In genomic region chr8:111343225-111343624, GRCm38 (mm10) we compare ENCODE assay signal across 8 mouse cellular contexts. TPM values are rescaled to one million over a fixed set of nuclear protein-coding genes. Genes with fewer than 3 reads are reported as not detected.
DNase-seq lines count a peak whose midpoint lies in the region; TF ChIP-seq lines count a peak whose summit lies in the region.
"Had no signal": no experiment of that assay in that cellular context is flagged by ENCODE, and none has a peak within 500 bp of the region (broad histone marks: within the 10 kb centered on the region; RNA-seq: fewer than 3 reads in every experiment).

No protein-coding gene starts in this region.

- H3K27ac ChIP-seq in CH12.LX (ENCODE audit: insufficient read depth, low read depth), result no peak overlapping the region
- H3K27ac ChIP-seq in cortical plate, adult 2 months (ENCODE audit: insufficient read depth, low read length), result no peak overlapping the region
- H3K27ac ChIP-seq in layer of hippocampus, adult 2 months, result no peak overlapping the region
- H3K27ac ChIP-seq in small intestine, adult 2 months (ENCODE audit: insufficient read depth, low read depth, low read length), result no peak overlapping the region
- H3K27ac ChIP-seq: macrophage had no signal

- peak; percentile 74 for DNase-seq in CH12.LX (ENCODE audit: extremely low read depth)
- DNase-seq in adipocyte (ENCODE audit: low spot score), result peak; percentile 93
- peak; percentile 58 to 74 for DNase-seq in heart, adult 9 months (ENCODE audit: low spot score in 2 of 2)
- peak; percentile 71 to 81 for DNase-seq in layer of hippocampus, adult 2 months (ENCODE audit: low spot score in 2 of 2)
- peak; percentile 83 for DNase-seq in lung, postnatal 25 days (ENCODE audit: low spot score)

- no peak for TF ChIP-seq POLR2A in CH12.LX (IDR thresholded peaks at IDR 0.05; ENCODE audit: low read depth, low read length)
- no peak for TF ChIP-seq POLR2A in cortical plate, adult 2 months (IDR thresholded peaks at IDR 0.05; ENCODE audit: extremely low read depth, insufficient read depth, low read length)
- TF ChIP-seq POLR2A in small intestine, adult 2 months (IDR thresholded peaks at IDR 0.05; ENCODE audit: low read depth, low read length), result no peak

- TF ChIP-seq RAD21 in CH12.LX (IDR thresholded peaks at IDR 0.05; ENCODE audit: low read depth, low read length), result peak; percentile 98

- H3K9me3 ChIP-seq in CH12.LX (replicated peaks; ENCODE audit: low read length), result peaks cover 2% of the 10 kb centered on the region

- WGBS in small intestine, adult 2 months, result 3% methylated on average over 5 of the region's 5 CpGs

- dilution Hi-C loops in CH12.LX (cut with MboI; ENCODE audit: extremely low pct_ligation_motif_present, extremely low pct_unique_long_range_greater_than_20kb, low sequenced_read_pairs), result no loop called here

- H3K4me2 ChIP-seq in CH12.LX (ENCODE audit: insufficient read depth, low read depth, poor library complexity, severe bottlenecking), result no peak overlapping the region

- peaks cover 7 to 9% of the 10 kb centered on the region in 2 experiments for H3K4me1 ChIP-seq in CH12.LX (ENCODE audit: control insufficient read depth in 1 of 2, insufficient read depth in 2 of 2)
- no peaks in the 10 kb centered on the region for H3K4me1 ChIP-seq in cortical plate, adult 2 months (ENCODE audit: control insufficient read depth, insufficient read depth, low read length)
- no peaks in the 10 kb centered on the region for H3K4me1 ChIP-seq in small intestine, adult 2 months (ENCODE audit: control insufficient read depth, insufficient read depth, insufficient read length, low read length)

- H3K36me3 ChIP-seq in CH12.LX (replicated peaks in 1 of 2; ENCODE audit: control insufficient read depth in 1 of 2, insufficient read depth in 1 of 2, low read length in 1 of 2), result no peaks in the 10 kb centered on the region
- H3K36me3 ChIP-seq in small intestine, adult 2 months (ENCODE audit: control insufficient read depth, insufficient read depth, low read length), result no peaks in the 10 kb centered on the region

- H3K9ac ChIP-seq in CH12.LX (ENCODE audit: insufficient read depth, low read depth), result no peak overlapping the region

- no peak for TF ChIP-seq EP300 in CH12.LX (IDR thresholded peaks at IDR 0.05; ENCODE audit: low read length)

- TF ChIP-seq CTCF in CH12.LX (conservative IDR thresholded peaks at IDR 0.05 in 1 of 2, IDR thresholded peaks at IDR 0.05 in 1 of 2; ENCODE audit: low read depth in 2 of 2, low read length in 2 of 2), result peak; percentile 60 to 98; a peak in 3 of 4 replicates
- peak; percentile 99 for TF ChIP-seq CTCF in cortical plate, adult 2 months (IDR thresholded peaks at IDR 0.05; ENCODE audit: extremely low read depth, insufficient read depth, low read length)
- TF ChIP-seq CTCF in layer of hippocampus, adult 2 months (conservative IDR thresholded peaks at IDR 0.05), result peak; percentile 98
- peak; percentile 96 for TF ChIP-seq CTCF in small intestine, adult 2 months (IDR thresholded peaks at IDR 0.05; ENCODE audit: extremely low read depth, insufficient read length, insufficient replicate concordance, low read depth, low read length)

- no peaks in the 10 kb centered on the region for H3K79me2 ChIP-seq in CH12.LX (replicated peaks; ENCODE audit: control insufficient read depth, extremely low read depth, insufficient read depth, poor library complexity, severe bottlenecking)

- no peak overlapping the region for H3K4me3 ChIP-seq in CH12.LX (replicated peaks in 1 of 3; ENCODE audit: low read depth in 2 of 3, low read length in 2 of 3, poor library complexity in 1 of 3)
- no peak overlapping the region for H3K4me3 ChIP-seq in cortical plate, adult 2 months (ENCODE audit: insufficient read depth, low read length)
- no peak overlapping the region for H3K4me3 ChIP-seq in layer of hippocampus, adult 2 months
- H3K4me3 ChIP-seq in small intestine, adult 2 months (ENCODE audit: low read depth, low read length), result no peak overlapping the region

- in situ Hi-C loops in CH12.LX (cut with MboI; ENCODE audit: low pct_ligation_motif_present, low pct_unique_long_range_greater_than_20kb, low sequenced_read_pairs), result loop anchor here (10.0 kb wide), 1 partner anchor 282 kb away; no protein-coding TSS in a partner anchor

- peaks cover 50% of the 10 kb centered on the region for H3K27me3 ChIP-seq in CH12.LX (replicated peaks)
- no peaks in the 10 kb centered on the region for H3K27me3 ChIP-seq in small intestine, adult 2 months (ENCODE audit: control insufficient read depth, insufficient read depth, low read length)

TF ChIP-seq in CH12.LX, 34 proteins besides CTCF, POLR2A, EP300 and RAD21:
- TF ChIP-seq NELFE (IDR thresholded peaks at IDR 0.05; ENCODE audit: low read depth, low read length) (peak; percentile 59; the same call in 1 of the 2 replicates), SMC3 (IDR thresholded peaks at IDR 0.05; ENCODE audit: low read depth, low read length) (peak; percentile 98), ZC3H11A (IDR thresholded peaks at IDR 0.05; ENCODE audit: low read depth, low read length) (peak; percentile 80), USF2 (conservative IDR thresholded peaks at IDR 0.05; ENCODE audit: low read depth, low read length) (no peak), CHD1 (IDR thresholded peaks at IDR 0.05; ENCODE audit: low read depth, low read length) (no peak), USF1 (IDR thresholded peaks at IDR 0.05; ENCODE audit: low read depth, low read length) (no peak), MEF2A (IDR thresholded peaks at IDR 0.05; ENCODE audit: borderline replicate concordance, low read depth, low read length) (0 out of 2 replicates have a peak, but pooled peaks have one; percentile 35), TBP (conservative IDR thresholded peaks at IDR 0.05; ENCODE audit: low read depth, low read length) (no peak), MAX (IDR thresholded peaks at IDR 0.05; ENCODE audit: low read length) (peak; percentile 39; the same call in 1 of the 2 replicates)

RNA-seq across cellular contexts. Expression of gene Mlkl, which starts 5.2 kb away (rescaled TPM):
- total RNA-seq in CH12.LX (2012; rRNA removed) (7.9 and 9.2 TPM in 2 replicates), CH12.LX (2014; rRNA removed) (0.42 and 0.72 TPM in 2 replicates)
- polyA plus RNA-seq in CH12.LX (2012; ENCODE audit: insufficient read length, low read depth), result 1.4 and 1.5 TPM in 2 replicates
- polyA plus RNA-seq in cortical plate, adult 2 months (2012; rRNA removed), result 0.25 and 0.38 TPM in 2 replicates
- 1 to 10 TPM in 1 of 2 experiments, under 1 TPM in 1; 0.22 to 1.1 TPM for total RNA-seq in layer of hippocampus, adult 2 months (2021)
- 0.48 and 0.72 TPM in 2 replicates for polyA plus RNA-seq in small intestine, adult 2 months (2012; rRNA removed)

RNA-seq across cellular contexts. Expression of gene Rfwd3, which starts 43.2 kb away (rescaled TPM):
- 53.1 and 63.2 TPM in 2 replicates for total RNA-seq in CH12.LX (2012; rRNA removed)
- 63.6 and 68.3 TPM in 2 replicates for total RNA-seq in CH12.LX (2014; rRNA removed)
- 56.7 and 64.5 TPM in 2 replicates for polyA plus RNA-seq in CH12.LX (2012; ENCODE audit: insufficient read length, low read depth)
- 15.2 TPM in 2 replicates for polyA plus RNA-seq in cortical plate, adult 2 months (2012; rRNA removed)
- 10 to 100 TPM; 20.3 to 21.5 TPM for total RNA-seq in layer of hippocampus, adult 2 months (2021)
- polyA plus RNA-seq in small intestine, adult 2 months (2012; rRNA removed), result 4.5 and 9.1 TPM in 2 replicates

RNA-seq across cellular contexts. Expression of gene Fa2h, which starts 50.4 kb away (rescaled TPM):
- 0.04 and 0.08 TPM in 2 replicates for total RNA-seq in CH12.LX (2012; rRNA removed)
- total RNA-seq in CH12.LX (2014; rRNA removed), result not detected in 2 replicates
- polyA plus RNA-seq in CH12.LX (2012; ENCODE audit: insufficient read length, low read depth), result not detected in 2 replicates
- polyA plus RNA-seq in cortical plate, adult 2 months (2012; rRNA removed), result 53.4 and 67.1 TPM in 2 replicates
- 10 to 100 TPM; 22.0 to 23.1 TPM for total RNA-seq in layer of hippocampus, adult 2 months (2021)
- 0.19 and 2.2 TPM in 2 replicates for polyA plus RNA-seq in small intestine, adult 2 months (2012; rRNA removed)
- polyA plus RNA-seq: macrophage had no signal

Comparison
In these comparisons a context has a peak if more than half of its experiments do, and no peak if none do; other contexts are left out.
1. RNA of gene Fa2h, which starts 50.4 kb away (polyA plus RNA-seq): 53.4 to 67.1 TPM in cortical plate, adult 2 months; 0.19 to 2.2 TPM in small intestine, adult 2 months and not detected in CH12.LX; every median in the first group is over 10 times any median in the second.
2. Peak in every context shown above with its lines, with median percentiles within 50 percentile points of each other: DNase-seq and CTCF ChIP-seq.